Mouse (Mus musculus) embryonic facial prominence, embryonic 13.5 days (tissue): ENCODE measurements at regions not wholly inside any gene's neighbourhood (a gene's known extent, or its start where the extent isn't known, plus 50 kb on each side); places are given as distances from the start of the nearest gene placed in this dataset.
A peak's percentile ranks its signal among the peaks of the same experiment; 100 is the strongest.

ENCODE experiments used
- ATAC-seq: fragments of 200-750 bp; cut with Nextera tagmentation; 2 replicates; pipeline ENCODE4 v1.8.0; 2017; ENCODE audit warnings: low read depth; ENCODE audit not compliant: insufficient number of reproducible peaks, insufficient read depth, low FRiP score, low TSS enrichment
- H3K27ac ChIP-seq: fragments of 300-500 bp; sonication (generic); 2 replicates; pipeline ENCODE4 v1.5.1; 2015; ENCODE audit warnings: moderate library complexity, mild to moderate bottlenecking, inconsistent platforms
- H3K27me3 ChIP-seq: fragments of 300-500 bp; sonication (generic); 2 replicates; pipeline ENCODE4 v1.6.1; 2015; ENCODE audit warnings: mild to moderate bottlenecking, inconsistent platforms
- H3K36me3 ChIP-seq: fragments of 300-500 bp; sonication (generic); 2 replicates; pipeline ENCODE4 v1.6.1; 2015; ENCODE audit warnings: mild to moderate bottlenecking, inconsistent platforms
- H3K4me1 ChIP-seq: fragments of 300-500 bp; sonication (generic); 2 replicates; pipeline ENCODE4 v1.6.1; 2015; ENCODE audit warnings: inconsistent platforms
- H3K4me2 ChIP-seq: fragments of 300-500 bp; sonication (generic); 2 replicates; pipeline ENCODE4 v1.6.1; 2015; ENCODE audit warnings: moderate library complexity, mild to moderate bottlenecking, inconsistent platforms
- H3K4me3 ChIP-seq: fragments of 300-500 bp; sonication (generic); 2 replicates; pipeline ENCODE4 v1.5.1; 2015; ENCODE audit warnings: mild to moderate bottlenecking, inconsistent platforms
- H3K9ac ChIP-seq: fragments of 300-500 bp; sonication (generic); 2 replicates; pipeline ENCODE4 v1.6.1; 2015; ENCODE audit warnings: mild to moderate bottlenecking, inconsistent platforms
- H3K9me3 ChIP-seq: fragments of 300-500 bp; sonication (generic); 2 replicates; pipeline ENCODE4 v1.6.1; 2016; ENCODE audit warnings: inconsistent platforms
- WGBS: fragments of 180-500 bp; shearing (Covaris S2); methylation state at CpG from one replicate; pipeline ENCODE4 v1.1.7; 2015; ENCODE audit warnings: mixed read lengths; 5-methylcytosine and 5-hydroxymethylcytosine counted together

- no peak for ATAC-seq
- Histone ChIP-seq H3K36me3 (no peaks in the 10 kb centered on the region), H3K9ac (peak overlapping the region; percentile 16; the same call in 1 of the 2 replicates), H3K4me3 (peak overlapping the region; percentile 34), H3K27me3 (peaks cover 56% of the 10 kb centered on the region), H3K9me3 (no peaks in the 10 kb centered on the region), H3K4me1 (peaks cover 4% of the 10 kb centered on the region; the same call in 1 of the 2 replicates), H3K4me2 (peak overlapping the region; percentile 60), H3K27ac (no peak overlapping the region)
- 2% methylated on average over 9 of the region's 9 CpGs for WGBS
These were observed 190.6 kb upstream of the Dnajc24 start for GRCm38 (mm10) chr2:106193889-106194347.

DNA sequence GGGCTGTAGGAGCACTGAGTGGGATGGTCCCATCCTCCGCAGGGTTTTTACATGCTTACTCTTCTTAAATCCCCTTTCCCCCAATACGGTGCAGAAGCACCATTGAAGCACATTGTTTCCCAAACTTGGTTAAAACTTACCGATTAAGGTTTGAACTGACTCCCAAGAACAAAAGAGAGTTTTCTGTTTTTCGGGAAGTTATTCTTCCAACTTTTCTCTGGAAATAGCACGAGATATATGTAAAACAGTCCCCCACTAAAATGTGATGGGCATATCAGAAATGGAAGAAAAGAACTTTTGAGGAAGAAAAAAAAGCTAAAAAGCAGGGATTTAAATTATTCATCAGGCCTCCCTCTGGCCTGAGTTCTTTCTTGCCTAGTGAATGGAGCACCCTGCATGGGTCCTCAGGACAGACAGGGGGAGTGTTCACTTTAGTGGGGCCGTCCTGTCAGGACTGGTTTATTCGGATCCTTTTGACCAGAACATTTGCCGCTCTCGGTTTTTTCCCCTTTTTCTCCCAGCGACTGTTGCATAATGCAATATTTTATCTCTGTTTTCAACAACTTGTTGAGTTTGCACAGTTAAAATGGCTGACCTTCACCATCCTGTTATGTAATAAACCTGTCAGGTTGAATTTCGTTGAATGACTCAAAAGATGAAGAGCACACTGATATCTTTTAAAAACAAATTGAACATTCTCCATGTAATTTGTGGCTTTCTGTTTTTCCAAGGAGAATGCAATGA is 187.4 kb upstream of the Dnajc24 start:
- WGBS, result 36% methylated on average over 11 of the region's 11 CpGs

DNA sequence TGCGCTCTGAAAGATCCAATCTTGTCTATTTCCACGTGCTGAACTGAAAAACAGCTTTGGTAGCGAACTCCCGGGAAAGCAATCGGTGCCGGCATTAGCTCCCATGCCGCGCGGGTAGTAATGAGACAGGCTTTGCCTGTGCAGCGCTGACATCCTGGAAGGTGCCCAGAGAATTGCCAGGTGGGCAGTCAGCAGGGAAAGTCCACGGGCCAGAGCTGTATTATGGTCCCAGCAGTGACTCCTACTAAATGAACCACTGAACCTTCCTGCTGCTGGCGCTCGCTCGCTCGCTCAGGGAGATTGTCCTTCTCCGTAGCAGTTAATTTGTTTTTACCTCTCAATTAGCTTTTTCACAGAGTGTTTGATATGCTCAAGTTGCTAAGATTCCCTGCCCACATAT is 180.3 kb upstream of the Dnajc24 start:
- Histone ChIP-seq H3K27me3 (peaks cover 21% of the 10 kb centered on the region; the same call in 1 of the 2 replicates), H3K4me1 (no peaks in the 10 kb centered on the region), H3K27ac (no peak overlapping the region), H3K36me3 (no peaks in the 10 kb centered on the region), H3K4me2 (no peak overlapping the region), H3K9ac (no peak overlapping the region), H3K4me3 (no peak overlapping the region), H3K9me3 (no peaks in the 10 kb centered on the region)
- ATAC-seq, result no peak
- WGBS, result 76% methylated on average over 16 of the region's 16 CpGs

More for the DNA sequence above, 187.4 kb upstream of the Dnajc24 start:
- Histone ChIP-seq H3K27ac (no peak overlapping the region), H3K36me3 (no peaks in the 10 kb centered on the region), H3K4me3 (no peak overlapping the region), H3K4me1 (peaks cover 4% of the 10 kb centered on the region; the same call in 1 of the 2 replicates), H3K27me3 (peaks cover 57% of the 10 kb centered on the region), H3K4me2 (no peak overlapping the region), H3K9me3 (no peaks in the 10 kb centered on the region), H3K9ac (no peak overlapping the region)
- no peak for ATAC-seq

DNA sequence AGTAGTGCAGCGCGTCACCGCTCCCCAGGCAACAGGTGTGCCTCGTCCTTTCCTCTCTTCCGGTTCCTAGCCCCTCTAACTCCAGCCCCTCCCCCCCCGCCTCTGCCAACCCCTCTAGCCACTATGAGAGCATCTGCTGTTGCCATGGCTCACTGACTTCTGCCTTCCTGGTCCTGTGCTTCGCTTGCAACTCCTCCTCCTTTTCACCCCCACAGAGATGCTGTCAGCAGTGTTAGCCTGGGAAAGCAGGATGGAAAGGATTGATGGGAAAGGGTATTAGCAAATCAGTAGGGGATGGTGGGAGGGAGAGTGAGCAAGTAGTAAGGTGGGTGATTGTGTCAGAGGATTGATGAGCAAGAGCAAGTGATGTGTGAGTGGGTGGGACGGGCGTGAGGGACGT is 178.7 kb upstream of the Dnajc24 start:
- H3K4me2 ChIP-seq, result no peak overlapping the region
- H3K9me3 ChIP-seq, result no peaks in the 10 kb centered on the region
- H3K27me3 ChIP-seq, result peaks cover 17% of the 10 kb centered on the region; the same call in 1 of the 2 replicates
- no peak overlapping the region for H3K9ac ChIP-seq
- no peak for ATAC-seq
- no peaks in the 10 kb centered on the region for H3K36me3 ChIP-seq
- H3K27ac ChIP-seq, result no peak overlapping the region
- 12% methylated on average over 9 of the region's 10 CpGs for WGBS
- no peak overlapping the region for H3K4me3 ChIP-seq
- no peaks in the 10 kb centered on the region for H3K4me1 ChIP-seq

GRCm38 (mm10) chr2:106162681-106163080 is 159.3 kb upstream of the Dnajc24 start:
- no peak for ATAC-seq
- no peak overlapping the region for H3K4me3 ChIP-seq
- H3K9me3 ChIP-seq, result no peaks in the 10 kb centered on the region
- no peaks in the 10 kb centered on the region for H3K36me3 ChIP-seq
- 72% methylated on average over 4 of the region's 4 CpGs for WGBS
- H3K4me1 ChIP-seq, result no peaks in the 10 kb centered on the region
- no peaks in the 10 kb centered on the region for H3K27me3 ChIP-seq
- H3K27ac ChIP-seq, result no peak overlapping the region
- no peak overlapping the region for H3K4me2 ChIP-seq
- H3K9ac ChIP-seq, result no peak overlapping the region

DNA sequence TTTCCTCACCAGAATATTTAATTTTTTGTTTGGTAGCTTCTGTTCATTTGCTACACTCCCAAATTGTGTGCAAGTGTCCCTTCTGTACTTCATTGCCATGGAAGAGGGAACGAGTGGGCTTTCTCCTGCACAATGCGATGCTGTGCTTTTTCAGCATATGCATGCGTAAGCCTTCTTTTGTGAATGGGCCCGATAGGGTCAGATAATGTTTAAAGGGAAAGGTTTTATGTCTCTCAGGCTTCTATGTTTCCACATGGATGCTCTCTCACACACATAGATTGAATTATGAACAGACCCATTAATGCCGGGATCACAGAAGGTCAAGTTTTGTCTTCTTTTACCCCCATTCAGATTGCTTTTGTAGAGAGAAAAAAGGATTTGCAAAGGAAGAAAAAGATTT is 158.5 kb upstream of the Dnajc24 start:
- Histone ChIP-seq H3K27me3 (no peaks in the 10 kb centered on the region), H3K9ac (no peak overlapping the region), H3K9me3 (no peaks in the 10 kb centered on the region), H3K4me2 (no peak overlapping the region), H3K27ac (no peak overlapping the region), H3K36me3 (no peaks in the 10 kb centered on the region), H3K4me1 (no peaks in the 10 kb centered on the region), H3K4me3 (no peak overlapping the region)
- no peak for ATAC-seq
- 83% methylated on average over 5 of the region's 5 CpGs for WGBS

GRCm38 (mm10) chr2:106149701-106150100 is 146.4 kb upstream of the Dnajc24 start:
- 66% methylated on average over 3 of the region's 3 CpGs for WGBS

GRCm38 (mm10) chr2:106140931-106141330 is 137.6 kb upstream of the Dnajc24 start:
- 0 out of 2 replicates have a peak, but pooled peaks have one; percentile 32 for ATAC-seq
- Histone ChIP-seq H3K36me3 (no peaks in the 10 kb centered on the region), H3K27ac (no peak overlapping the region), H3K4me2 (no peak overlapping the region), H3K27me3 (no peaks in the 10 kb centered on the region), H3K9ac (no peak overlapping the region), H3K4me1 (no peaks in the 10 kb centered on the region), H3K9me3 (no peaks in the 10 kb centered on the region), H3K4me3 (no peak overlapping the region)
- 84% methylated on average over 5 of the region's 5 CpGs for WGBS

More at GRCm38 (mm10) chr2:106149701-106150100, 146.4 kb upstream of the Dnajc24 start:
- no peak overlapping the region for H3K4me3 ChIP-seq
- H3K9me3 ChIP-seq, result no peaks in the 10 kb centered on the region
- no peak for ATAC-seq
- H3K27me3 ChIP-seq, result no peaks in the 10 kb centered on the region
- H3K4me2 ChIP-seq, result no peak overlapping the region
- no peak overlapping the region for H3K27ac ChIP-seq
- no peaks in the 10 kb centered on the region for H3K4me1 ChIP-seq
- H3K36me3 ChIP-seq, result no peaks in the 10 kb centered on the region
- H3K9ac ChIP-seq, result no peak overlapping the region

DNA sequence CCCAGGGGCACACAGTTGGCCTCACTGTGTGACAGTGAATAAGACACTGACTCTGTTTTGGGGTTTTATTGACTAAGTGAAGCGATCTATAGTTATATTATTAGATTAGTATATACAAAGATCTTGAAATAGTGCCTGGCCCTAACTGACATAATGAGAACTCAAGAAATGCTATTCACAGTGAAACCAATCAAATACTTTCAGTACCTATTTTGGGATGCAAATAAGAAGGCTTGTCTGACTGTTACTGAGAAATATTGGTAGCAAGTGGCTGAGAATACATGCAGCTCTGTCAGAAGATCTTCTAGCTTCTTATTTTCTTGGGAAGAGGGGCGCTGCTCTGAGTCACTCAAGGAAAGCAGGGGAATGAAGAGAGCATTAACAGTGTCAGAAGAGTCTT is 97.7 kb upstream of the Dnajc24 start:
- no peak for ATAC-seq
- 88% methylated on average over 2 of the region's 2 CpGs for WGBS
- Histone ChIP-seq H3K4me2 (no peak overlapping the region), H3K4me1 (no peaks in the 10 kb centered on the region), H3K4me3 (no peak overlapping the region), H3K36me3 (no peaks in the 10 kb centered on the region), H3K27ac (no peak overlapping the region), H3K9ac (no peak overlapping the region), H3K9me3 (no peaks in the 10 kb centered on the region), H3K27me3 (no peaks in the 10 kb centered on the region)

DNA sequence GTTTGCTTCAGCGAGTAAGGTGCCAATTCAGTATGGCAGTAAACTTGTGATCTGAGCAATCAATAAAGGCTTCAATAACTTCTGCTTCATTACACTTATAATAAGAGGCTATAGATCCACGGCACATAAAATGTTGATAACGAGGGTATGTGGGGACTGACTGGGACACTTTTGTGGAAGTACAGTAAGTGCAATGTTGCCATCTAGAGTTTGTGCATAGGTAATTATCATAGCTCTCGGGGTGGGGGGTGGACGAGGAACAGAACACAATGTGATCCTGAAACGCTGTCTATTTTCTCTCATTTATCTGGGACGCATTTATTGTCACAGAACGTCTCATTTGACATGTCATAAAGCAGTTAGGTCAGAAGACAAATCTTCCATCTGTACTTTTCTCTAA is 82.8 kb upstream of the Dnajc24 start:
- H3K27me3 ChIP-seq, result no peaks in the 10 kb centered on the region
- H3K27ac ChIP-seq, result no peak overlapping the region
- no peak overlapping the region for H3K4me3 ChIP-seq
- H3K9me3 ChIP-seq, result no peaks in the 10 kb centered on the region
- H3K36me3 ChIP-seq, result no peaks in the 10 kb centered on the region
- no peaks in the 10 kb centered on the region for H3K4me1 ChIP-seq
- 59% methylated on average over 8 of the region's 8 CpGs for WGBS
- H3K9ac ChIP-seq, result no peak overlapping the region
- no peak overlapping the region for H3K4me2 ChIP-seq
- no peak for ATAC-seq

- WGBS, result 23% methylated on average over 11 of the region's 11 CpGs
- ATAC-seq, result no peak
- H3K9me3 ChIP-seq, result no peaks in the 10 kb centered on the region
- H3K36me3 ChIP-seq, result no peaks in the 10 kb centered on the region
- no peaks in the 10 kb centered on the region for H3K4me1 ChIP-seq
- no peaks in the 10 kb centered on the region for H3K27me3 ChIP-seq
- H3K27ac ChIP-seq, result no peak overlapping the region
- no peak overlapping the region for H3K4me2 ChIP-seq
- H3K4me3 ChIP-seq, result no peak overlapping the region
- H3K9ac ChIP-seq, result no peak overlapping the region
These were observed 80.8 kb upstream of the Dnajc24 start for GRCm38 (mm10) chr2:106083801-106084800.
